Mouse (Mus musculus) thymus, postnatal 36 days (tissue): ENCODE measurements around the gene Arsb.
A peak's percentile ranks its signal among the peaks of the same experiment; 100 is the strongest.

ENCODE experiments used
- DNase-seq, 2 experiments: peaks; one replicate each; pipeline ENCODE4 v3.0.0; 2022; ENCODE audit warnings: mixed read lengths in 2 of 2

The Arsb gene

GRCm38 (mm10) chr13:93989736-93990611 lies 218.5 kb downstream of the Arsb start:
- DNase-seq = peak; percentile 48 to 65

DNA sequence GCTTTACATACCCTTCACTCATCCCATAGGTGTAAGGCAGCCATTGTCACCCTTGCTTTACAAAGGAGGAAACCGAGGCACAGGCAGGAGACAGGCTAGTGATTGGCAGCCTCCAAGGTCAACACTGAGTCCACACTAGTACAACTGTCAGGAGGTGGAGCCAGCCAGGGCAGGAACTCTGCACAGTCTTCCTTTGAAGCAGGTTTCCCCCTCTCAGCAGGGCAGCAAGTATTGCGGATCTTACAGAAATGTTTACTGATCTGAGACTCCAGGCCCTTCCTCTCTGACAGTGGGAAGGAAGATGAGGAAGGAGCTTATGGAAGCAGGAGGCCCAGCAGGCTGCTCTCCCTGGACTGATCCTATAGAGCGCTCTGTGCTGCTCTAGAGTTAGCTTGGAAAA lies 219.4 kb downstream of the Arsb start:
- peak; percentile 11 to 19 for DNase-seq

GRCm38 (mm10) chr13:93992342-93992882 lies 221.0 kb downstream of the Arsb start:
- no peak for DNase-seq
